Mouse (Mus musculus) cortical plate, adult 2 months (tissue): ENCODE results near the gene Sf3a2. TPM values are rescaled to one million over a fixed set of nuclear protein-coding genes. Genes with fewer than 3 reads are reported as not detected.
A peak's percentile ranks its signal among the peaks of the same experiment; 100 is the strongest.

Source experiments
- H3K27ac ChIP-seq: fragments of 200-500 bp; 2 replicates; pipeline ENCODE4 v1.5.1; 2012; ENCODE audit warnings: low read length, control low read depth, inconsistent platforms; ENCODE audit not compliant: insufficient read depth
- H3K4me1 ChIP-seq: fragments of 200-500 bp; 2 replicates; pipeline ENCODE4 v1.6.1; 2011; ENCODE audit warnings: low read length; ENCODE audit not compliant: control insufficient read depth, insufficient read depth
- H3K4me3 ChIP-seq: fragments of 200-500 bp; 2 replicates; pipeline ENCODE4 v1.5.1; 2011; ENCODE audit warnings: mild to moderate bottlenecking, low read length, control low read depth; ENCODE audit not compliant: insufficient read depth
- CTCF ChIP-seq: fragments of 200-500 bp; IDR thresholded peaks from 2 replicates; pipeline ENCODE4 v1.5.1; 2011; ENCODE audit warnings: mild to moderate bottlenecking, control low read depth, low read length; ENCODE audit not compliant: insufficient read depth; ENCODE audit errors: extremely low read depth
- POLR2A ChIP-seq: fragments of 200-500 bp; IDR thresholded peaks from 2 replicates; pipeline ENCODE4 v1.6.1; 2011; ENCODE audit warnings: mild to moderate bottlenecking, low read length, control low read depth; ENCODE audit not compliant: insufficient read depth; ENCODE audit errors: extremely low read depth
- polyA plus RNA-seq: library from polyadenylated mRNA; depleted of rRNA; stranded (reverse); fragments of >200 nt; gene quantifications from 2 replicates; pipeline ENCODE4 v1.2.3, GENCODE M21; 2012; rRNA removed

Sf3a2 gene
- polyA plus RNA-seq, 1 experiment: 46.1 TPM

DNA sequence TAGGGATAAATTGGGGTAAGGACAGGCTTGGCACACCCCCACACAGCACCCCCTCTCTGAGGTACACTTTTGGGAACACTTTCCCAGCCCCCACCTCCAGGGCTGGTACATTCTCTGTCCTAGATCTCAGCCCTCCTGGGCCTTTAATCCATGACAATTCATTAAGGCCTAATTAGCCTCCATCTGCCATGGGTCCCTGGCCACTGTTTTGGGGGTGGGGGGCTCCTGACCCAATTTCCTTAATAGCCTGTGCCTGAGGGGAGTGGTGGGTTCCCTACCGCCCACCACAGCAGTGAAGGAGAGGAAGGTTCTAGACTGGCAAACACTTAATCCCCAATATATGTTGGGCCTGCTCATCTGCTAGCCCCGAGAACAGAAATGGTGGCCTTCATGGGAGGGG, 43.7 kb downstream of the Sf3a2 start:
- Histone ChIP-seq H3K4me1 (no peaks in the 10 kb centered on the region), H3K4me3 (peak overlapping the region; percentile 61; the same call in 1 of the 2 replicates), H3K27ac (no peak overlapping the region)
- TF ChIP-seq POLR2A: no peak
- TF ChIP-seq CTCF: no peak

DNA sequence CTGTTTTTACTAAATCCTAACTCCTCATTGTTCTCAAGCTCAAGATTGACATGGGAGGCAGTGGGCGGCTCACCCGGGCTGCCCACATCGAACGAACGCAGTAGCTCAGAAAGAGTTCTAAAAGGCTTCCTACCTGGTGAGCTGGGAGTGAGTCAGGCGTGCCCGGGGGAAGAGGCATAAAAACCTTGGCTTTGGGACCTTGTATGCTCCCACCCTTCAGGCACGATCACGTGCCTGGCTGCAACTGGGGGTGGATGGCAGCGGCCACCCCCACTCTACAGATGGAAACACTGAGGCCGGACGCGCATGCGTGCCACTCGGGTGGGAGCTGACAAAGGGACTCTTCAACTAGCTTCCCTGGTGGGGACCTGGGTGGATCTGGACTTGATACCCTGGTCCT, 44.3 kb downstream of the Sf3a2 start:
- Histone ChIP-seq H3K4me1 (no peaks in the 10 kb centered on the region), H3K27ac (no peak overlapping the region), H3K4me3 (peak overlapping the region; percentile 61)
- TF ChIP-seq CTCF: no peak
- TF ChIP-seq POLR2A: no peak

DNA sequence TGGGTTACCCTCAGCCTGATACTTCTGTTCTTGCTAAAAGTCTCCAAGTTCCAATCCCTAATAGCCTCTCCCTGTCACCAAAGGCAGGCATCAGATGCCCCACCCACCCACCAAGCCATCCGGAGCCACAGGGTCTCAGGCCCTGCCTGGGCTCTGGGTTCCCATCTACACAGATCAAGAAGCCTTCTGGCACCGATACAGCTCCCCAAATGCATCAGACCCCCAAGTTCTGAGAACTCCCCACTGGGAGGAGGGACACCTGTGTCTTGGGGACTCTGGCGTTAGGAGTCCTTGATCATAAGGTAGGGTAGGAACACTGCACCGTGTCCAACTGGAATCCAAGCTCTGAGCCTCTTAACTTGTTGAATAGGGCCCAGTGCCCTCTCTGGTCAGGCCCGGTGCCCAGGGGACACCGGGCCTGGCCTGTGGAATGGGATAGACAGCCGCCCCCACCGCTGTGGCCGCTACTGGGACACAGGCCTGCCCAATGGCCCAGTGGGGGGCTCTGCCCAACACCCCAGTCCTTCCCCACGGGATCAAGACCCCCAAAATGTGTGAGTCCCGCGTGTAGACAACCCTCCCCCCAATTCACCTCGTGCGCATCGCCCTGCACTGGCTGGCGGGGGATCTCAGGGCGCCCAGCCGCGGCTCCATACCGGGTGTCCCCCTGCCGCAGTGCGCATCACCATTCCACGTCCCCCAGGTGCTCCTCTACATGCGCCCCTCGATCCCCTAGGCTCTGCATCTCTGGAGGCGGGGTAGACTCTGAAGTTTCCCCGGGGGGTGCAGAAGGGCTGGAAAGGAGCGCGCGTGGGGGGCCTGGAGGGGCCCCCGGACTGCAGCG, 45.3 kb downstream of the Sf3a2 start:
- Histone ChIP-seq H3K27ac (peak overlapping the region; percentile 49; the same call in 1 of the 2 replicates), H3K4me3 (peak overlapping the region; percentile 61), H3K4me1 (no peaks in the 10 kb centered on the region)
- TF ChIP-seq POLR2A (no peak), CTCF (no peak)

DNA sequence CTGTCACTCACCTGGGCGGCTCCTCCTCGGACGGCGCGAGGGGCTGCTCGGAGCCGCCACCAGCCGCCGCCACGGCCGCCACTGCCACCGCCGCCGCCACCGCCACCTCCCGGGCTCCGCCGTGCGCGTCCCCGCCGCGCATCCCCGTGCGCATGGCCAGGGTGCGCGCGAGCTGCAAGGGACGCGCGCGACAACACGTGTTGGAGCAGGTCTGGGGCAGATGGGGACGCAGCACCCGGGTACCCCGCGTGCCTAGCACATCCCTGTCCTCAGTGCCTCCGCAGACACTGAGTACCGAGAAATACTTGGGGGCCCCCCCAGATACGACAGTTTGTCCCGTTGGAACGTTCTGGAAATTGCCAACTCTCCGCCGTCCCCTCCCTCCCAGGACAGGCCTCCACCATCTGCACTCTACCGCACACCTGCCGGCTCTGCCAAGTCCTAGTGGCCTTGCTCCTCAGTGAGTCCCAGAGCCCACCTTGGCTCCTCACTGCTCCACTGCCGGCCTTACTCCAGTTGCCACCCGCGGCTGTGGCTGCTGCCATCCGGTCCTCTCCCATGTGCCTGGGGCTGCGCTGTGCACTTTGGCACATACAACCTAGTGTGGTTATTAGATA, 46.0 kb downstream of the Sf3a2 start, which contains the start of gene Lingo3:
Gene Lingo3, minus strand, starts transcription at position 109 of the 617 bp plus-strand sequence.
- Histone ChIP-seq H3K4me3 (peak within 1 kb of the TSS; percentile 61), H3K4me1 (no peaks in the 10 kb centered on the region), H3K27ac (peak within 1 kb of the TSS; percentile 49; the same call in 1 of the 2 replicates)
- TF ChIP-seq CTCF: no peak

DNA sequence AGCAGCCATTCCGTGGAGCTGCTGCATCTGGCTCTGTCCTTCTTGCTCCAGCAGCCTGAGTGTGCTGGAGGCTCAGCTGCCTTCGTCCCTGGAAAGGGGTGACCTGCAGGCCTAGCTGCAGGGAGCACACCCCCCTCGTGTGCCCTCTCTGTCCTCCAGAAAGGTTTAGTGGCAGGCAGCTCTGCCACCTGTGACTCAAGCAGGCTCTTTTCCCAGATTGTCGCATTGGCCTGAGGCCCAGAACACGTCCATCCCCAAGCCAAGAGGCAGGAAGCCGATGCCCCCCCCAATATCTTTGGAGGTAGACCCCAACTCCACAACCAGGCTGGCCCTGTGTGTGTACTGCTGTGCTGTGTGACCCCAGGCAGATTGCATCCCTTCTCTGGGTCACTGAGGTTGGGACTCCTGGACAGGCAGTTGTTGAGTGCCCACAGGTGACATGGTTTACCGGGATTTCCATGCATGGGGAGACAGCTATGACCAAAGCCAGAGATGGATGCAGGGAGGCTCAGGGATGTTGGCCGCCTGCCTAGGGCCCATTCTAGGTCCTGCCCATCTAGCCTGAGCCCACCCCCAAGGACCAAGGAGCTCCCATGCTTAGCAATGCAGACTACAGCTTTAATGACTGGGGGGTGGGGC, 47.2 kb downstream of the Sf3a2 start:
- H3K27ac ChIP-seq: no peak overlapping the region

DNA sequence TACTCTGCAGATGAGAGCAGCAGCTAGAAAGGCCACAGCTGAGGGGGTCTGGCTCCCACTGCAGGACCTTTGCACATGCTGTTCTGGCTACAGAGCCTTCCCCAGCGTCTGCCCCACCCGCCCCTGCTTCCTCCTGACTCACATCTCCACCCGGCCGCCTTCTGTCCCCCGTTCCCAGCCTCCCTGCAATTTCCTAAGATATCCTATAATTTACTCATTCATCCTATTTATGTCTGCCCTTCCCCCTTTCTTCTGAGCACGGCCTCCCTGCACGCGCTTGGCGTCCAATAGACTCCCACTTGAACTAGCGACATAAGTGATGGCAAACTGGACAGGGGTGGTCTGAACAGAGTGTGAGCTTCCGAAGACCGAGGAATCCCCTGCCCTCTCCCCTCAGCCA, 47.7 kb downstream of the Sf3a2 start:
- TF ChIP-seq CTCF: no peak
- TF ChIP-seq POLR2A: no peak
- H3K27ac ChIP-seq: no peak overlapping the region
- H3K4me3 ChIP-seq: no peak overlapping the region
- no peaks in the 10 kb centered on the region for H3K4me1 ChIP-seq

More for the DNA sequence above, 47.2 kb downstream of the Sf3a2 start:
- no peak for TF ChIP-seq POLR2A
- no peak for TF ChIP-seq CTCF
- no peak overlapping the region for H3K4me3 ChIP-seq
- H3K4me1 ChIP-seq: no peaks in the 10 kb centered on the region

DNA sequence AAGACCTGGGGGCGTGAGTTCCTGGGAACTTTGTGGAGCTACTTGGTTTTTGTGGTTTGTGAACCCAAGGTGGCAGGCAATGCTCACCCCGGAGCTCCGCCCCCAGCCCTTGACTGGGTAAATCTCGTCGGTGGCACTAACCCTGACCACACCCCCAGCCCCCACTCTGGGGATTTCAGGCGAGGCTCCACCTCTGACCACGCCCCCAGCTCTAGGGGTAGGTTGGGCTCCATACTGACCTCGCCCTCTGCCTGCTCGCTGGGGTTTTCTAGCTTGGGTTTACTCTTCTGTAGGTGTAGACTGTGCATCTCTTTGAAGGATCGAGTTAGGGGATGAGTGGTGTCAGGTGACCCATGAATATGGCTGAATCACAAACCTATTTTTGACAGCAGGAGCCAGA, 50.6 kb downstream of the Sf3a2 start:
- Histone ChIP-seq H3K4me3 (no peak overlapping the region), H3K27ac (no peak overlapping the region), H3K4me1 (no peaks in the 10 kb centered on the region)
- TF ChIP-seq CTCF: no peak
- no peak for TF ChIP-seq POLR2A

Other genes with a start within 250 kb of the Sf3a2 start
- gene Rexo1, start 236.6 kb upstream of the Sf3a2 start, polyA plus RNA-seq: 44.7 and 45.0 TPM in 2 replicates
- 34.7 and 36.9 TPM in 2 replicates for gene Klf16, start 220.9 kb upstream of the Sf3a2 start, polyA plus RNA-seq
- 329 and 330 TPM in 2 replicates for gene Abhd17a, start 207.9 kb upstream of the Sf3a2 start, polyA plus RNA-seq
- 63.2 and 63.9 TPM in 2 replicates for gene Scamp4, start 195.3 kb upstream of the Sf3a2 start, polyA plus RNA-seq
- gene Adat3, start 195.3 kb upstream of the Sf3a2 start, polyA plus RNA-seq: 4.0 and 4.3 TPM in 2 replicates
- gene Gm49322, start 192.2 kb upstream of the Sf3a2 start, polyA plus RNA-seq: 2.5 and 2.8 TPM in 2 replicates
- 294 and 314 TPM in 2 replicates for gene Csnk1g2, start 175.4 kb upstream of the Sf3a2 start, polyA plus RNA-seq
- 98.8 and 102 TPM in 2 replicates for gene Btbd2, start 141.1 kb upstream of the Sf3a2 start, polyA plus RNA-seq
- 47.1 and 54.0 TPM in 2 replicates for gene Mknk2, start 120.1 kb upstream of the Sf3a2 start, polyA plus RNA-seq
- 7.9 and 9.4 TPM in 2 replicates for gene Mob3a, start 96.2 kb upstream of the Sf3a2 start, polyA plus RNA-seq
- gene Izumo4, start 96.0 kb upstream of the Sf3a2 start, polyA plus RNA-seq: 111 and 118 TPM in 2 replicates
- gene Ap3d1, start 55.9 kb upstream of the Sf3a2 start, polyA plus RNA-seq: 157 and 159 TPM in 2 replicates
- 45.9 and 47.8 TPM in 2 replicates for gene Dot1l, start 43.0 kb upstream of the Sf3a2 start, polyA plus RNA-seq
- 59.5 and 62.6 TPM in 2 replicates for gene Plekhj1, start 428 bp downstream of the Sf3a2 start, polyA plus RNA-seq
- gene Amh, start 7.0 kb downstream of the Sf3a2 start, polyA plus RNA-seq: 1.6 and 2.3 TPM in 2 replicates
- gene Jsrp1, start 15.3 kb downstream of the Sf3a2 start, polyA plus RNA-seq: 4.7 and 5.0 TPM in 2 replicates
- gene Oaz1, start 28.5 kb downstream of the Sf3a2 start, polyA plus RNA-seq: 643 and 729 TPM in 2 replicates
- gene Lingo3, start 45.8 kb downstream of the Sf3a2 start, polyA plus RNA-seq: 24.8 and 29.4 TPM in 2 replicates
- 223 and 238 TPM in 2 replicates for gene Lsm7, start 57.0 kb downstream of the Sf3a2 start, polyA plus RNA-seq
- 94.2 and 96.5 TPM in 2 replicates for gene Sppl2b, start 57.1 kb downstream of the Sf3a2 start, polyA plus RNA-seq
- 0.21 and 0.40 TPM in 2 replicates for gene Tmprss9, start 73.7 kb downstream of the Sf3a2 start, polyA plus RNA-seq
- gene Timm13, start 102.8 kb downstream of the Sf3a2 start, polyA plus RNA-seq: 207 and 219 TPM in 2 replicates
- gene Lmnb2, start 120.0 kb downstream of the Sf3a2 start, polyA plus RNA-seq: 23.6 and 24.5 TPM in 2 replicates
- 23.9 and 25.6 TPM in 2 replicates for gene Gadd45b, start 131.9 kb downstream of the Sf3a2 start, polyA plus RNA-seq
- 77.9 and 152 TPM in 2 replicates for gene Gng7, start 216.7 kb downstream of the Sf3a2 start, polyA plus RNA-seq
- 83.8 and 85.3 TPM in 2 replicates for gene Diras1, start 227.5 kb downstream of the Sf3a2 start, polyA plus RNA-seq
- 72.8 and 73.0 TPM in 2 replicates for gene Slc39a3, start 239.2 kb downstream of the Sf3a2 start, polyA plus RNA-seq